Mouse (Mus musculus): Measurements from ENCODE around the gene Rasgef1a. TPM values are rescaled to one million over a fixed set of nuclear protein-coding genes. Genes with fewer than 3 reads are reported as not detected.

Rasgef1a gene
- total and polyA plus RNA-seq, 3 experiments: 0.18 to 0.37 (median 0.37) TPM

GRCm38 (mm10) chr6:118047811-118048505 is 36.7 kb downstream of the Rasgef1a start:
- 60% methylated on average over 4 of the region's 4 CpGs for WGBS
- no peak overlapping the region for H3K4me3 ChIP-seq
- H3K4me1 ChIP-seq (ENCODE audit: control insufficient read depth, insufficient read depth, low read length): 0 out of 2 replicates have a peak, but pooled peaks cover 1% of the 10 kb centered on the region
- H3K27me3 ChIP-seq (ENCODE audit: control insufficient read depth, insufficient read depth, low read length): no peaks in the 10 kb centered on the region
- H3K36me3 ChIP-seq (ENCODE audit: control insufficient read depth, insufficient read depth, low read length): no peaks in the 10 kb centered on the region
- no peaks in the 10 kb centered on the region for H3K79me2 ChIP-seq (replicated peaks; ENCODE audit: control insufficient read depth, insufficient read depth, low read length)
- TF ChIP-seq EP300 (IDR thresholded peaks at IDR 0.05; ENCODE audit: insufficient read depth, low read depth, low read length) (no peak), CTCF (IDR thresholded peaks at IDR 0.05) (no peak), POLR2A (IDR thresholded peaks at IDR 0.05; ENCODE audit: insufficient read depth, low read depth, low read length) (no peak)
- intact Hi-C loops (cut with DNase I): no loop called here
- DNase-seq: no peak
- H3K9ac ChIP-seq (ENCODE audit: low read depth, low read length): no peak overlapping the region
- H3K27ac ChIP-seq: no peak overlapping the region

DNA sequence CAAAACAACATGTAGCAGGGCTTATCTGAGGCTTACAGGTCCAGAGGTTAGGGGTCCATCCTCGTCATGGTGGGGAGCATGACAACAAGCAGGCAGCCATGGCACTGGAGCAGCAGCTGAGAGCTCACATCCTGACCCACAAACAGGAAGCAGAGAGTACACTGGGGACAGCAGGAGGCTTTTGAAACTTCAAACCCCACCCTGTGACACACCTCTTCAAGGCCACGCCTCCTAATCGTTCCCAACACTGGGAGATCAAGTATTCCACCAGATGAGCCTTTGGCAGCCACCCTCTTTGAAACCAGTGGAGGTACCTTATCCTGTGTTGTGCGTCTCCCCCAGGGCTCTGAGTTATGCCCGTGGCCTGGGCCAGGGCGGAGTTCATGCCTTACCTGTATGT is 38.5 kb downstream of the Rasgef1a start:
- Histone ChIP-seq H3K27ac (no peak overlapping the region), H3K36me3 (ENCODE audit: control insufficient read depth, insufficient read depth, low read length) (no peaks in the 10 kb centered on the region), H3K9ac (ENCODE audit: low read depth, low read length) (no peak overlapping the region), H3K4me3 (no peak overlapping the region), H3K27me3 (ENCODE audit: control insufficient read depth, insufficient read depth, low read length) (no peaks in the 10 kb centered on the region), H3K79me2 (replicated peaks; ENCODE audit: control insufficient read depth, insufficient read depth, low read length) (no peaks in the 10 kb centered on the region), H3K4me1 (ENCODE audit: control insufficient read depth, insufficient read depth, low read length) (0 out of 2 replicates have a peak, but pooled peaks cover 1% of the 10 kb centered on the region)
- no peak for TF ChIP-seq EP300 (IDR thresholded peaks at IDR 0.05; ENCODE audit: insufficient read depth, low read depth, low read length)
- no peak for TF ChIP-seq CTCF (IDR thresholded peaks at IDR 0.05)
- no peak for TF ChIP-seq POLR2A (IDR thresholded peaks at IDR 0.05; ENCODE audit: insufficient read depth, low read depth, low read length)
- WGBS: 73% methylated on average over 6 of the region's 6 CpGs
- DNase-seq: no peak
- intact Hi-C loops (cut with DNase I): no loop called here

DNA sequence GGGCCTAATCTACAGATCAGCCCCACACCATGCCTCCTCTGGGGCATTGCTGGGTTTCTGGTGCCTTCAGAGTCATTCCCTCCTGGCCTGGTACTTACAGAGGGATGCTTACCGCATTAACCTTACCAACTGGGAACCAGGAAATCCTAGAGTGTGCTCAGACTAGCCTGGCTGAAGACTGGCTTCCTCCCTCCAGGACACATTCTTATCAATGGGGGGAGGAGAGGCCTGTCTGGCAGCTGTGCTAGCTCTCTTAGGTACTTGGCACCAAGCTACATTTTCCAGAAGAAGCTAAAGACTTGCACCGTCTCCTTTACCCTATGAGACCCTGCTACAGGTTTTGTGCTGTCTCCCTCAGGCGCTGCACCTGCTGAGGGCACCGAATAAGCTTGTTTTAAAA is 40.2 kb downstream of the Rasgef1a start:
- 26% methylated on average over 4 of the region's 4 CpGs for WGBS
- DNase-seq: peak in 1 of 2 experiments; percentile 20
- Histone ChIP-seq H3K27me3 (ENCODE audit: control insufficient read depth, insufficient read depth, low read length) (no peaks in the 10 kb centered on the region), H3K4me3 (no peak overlapping the region), H3K79me2 (replicated peaks; ENCODE audit: control insufficient read depth, insufficient read depth, low read length) (no peaks in the 10 kb centered on the region), H3K4me1 (ENCODE audit: control insufficient read depth, insufficient read depth, low read length) (0 out of 2 replicates have a peak, but pooled peaks cover 1% of the 10 kb centered on the region), H3K9ac (ENCODE audit: low read depth, low read length) (no peak overlapping the region), H3K27ac (no peak overlapping the region), H3K36me3 (ENCODE audit: control insufficient read depth, insufficient read depth, low read length) (no peaks in the 10 kb centered on the region)
- TF ChIP-seq POLR2A (IDR thresholded peaks at IDR 0.05; ENCODE audit: insufficient read depth, low read depth, low read length): no peak
- TF ChIP-seq EP300 (IDR thresholded peaks at IDR 0.05; ENCODE audit: insufficient read depth, low read depth, low read length): no peak
- no peak for TF ChIP-seq CTCF (IDR thresholded peaks at IDR 0.05)
- intact Hi-C loops (cut with DNase I): no loop called here

GRCm38 (mm10) chr6:118055209-118055608 is 44.0 kb downstream of the Rasgef1a start:
- Histone ChIP-seq H3K4me3 (no peak overlapping the region), H3K79me2 (replicated peaks; ENCODE audit: control insufficient read depth, insufficient read depth, low read length) (no peaks in the 10 kb centered on the region), H3K27ac (no peak overlapping the region), H3K4me1 (ENCODE audit: control insufficient read depth, insufficient read depth, low read length) (0 out of 2 replicates have a peak, but pooled peaks cover 1% of the 10 kb centered on the region), H3K36me3 (ENCODE audit: control insufficient read depth, insufficient read depth, low read length) (no peaks in the 10 kb centered on the region), H3K27me3 (ENCODE audit: control insufficient read depth, insufficient read depth, low read length) (no peaks in the 10 kb centered on the region), H3K9ac (ENCODE audit: low read depth, low read length) (no peak overlapping the region)
- 87% methylated on average over 10 of the region's 10 CpGs for WGBS
- no peak for DNase-seq
- TF ChIP-seq CTCF (IDR thresholded peaks at IDR 0.05): no peak
- no peak for TF ChIP-seq EP300 (IDR thresholded peaks at IDR 0.05; ENCODE audit: insufficient read depth, low read depth, low read length)
- TF ChIP-seq POLR2A (IDR thresholded peaks at IDR 0.05; ENCODE audit: insufficient read depth, low read depth, low read length): no peak
- intact Hi-C loops (cut with DNase I): no loop called here

- intact Hi-C loops (cut with DNase I): no loop called here
- Histone ChIP-seq H3K36me3 (ENCODE audit: control insufficient read depth, insufficient read depth, low read length) (no peaks in the 10 kb centered on the region), H3K79me2 (replicated peaks; ENCODE audit: control insufficient read depth, insufficient read depth, low read length) (no peaks in the 10 kb centered on the region), H3K27me3 (ENCODE audit: control insufficient read depth, insufficient read depth, low read length) (no peaks in the 10 kb centered on the region), H3K9ac (ENCODE audit: low read depth, low read length) (no peak overlapping the region), H3K4me1 (ENCODE audit: control insufficient read depth, insufficient read depth, low read length) (no peaks in the 10 kb centered on the region), H3K4me3 (no peak overlapping the region), H3K27ac (no peak overlapping the region)
- WGBS: 86% methylated on average over 4 of the region's 4 CpGs
- TF ChIP-seq CTCF (IDR thresholded peaks at IDR 0.05) (no peak), EP300 (IDR thresholded peaks at IDR 0.05; ENCODE audit: insufficient read depth, low read depth, low read length) (no peak), POLR2A (IDR thresholded peaks at IDR 0.05; ENCODE audit: insufficient read depth, low read depth, low read length) (no peak)
- no peak for DNase-seq
These were observed 50.0 kb downstream of the Rasgef1a start for GRCm38 (mm10) chr6:118061266-118061665.

DNA sequence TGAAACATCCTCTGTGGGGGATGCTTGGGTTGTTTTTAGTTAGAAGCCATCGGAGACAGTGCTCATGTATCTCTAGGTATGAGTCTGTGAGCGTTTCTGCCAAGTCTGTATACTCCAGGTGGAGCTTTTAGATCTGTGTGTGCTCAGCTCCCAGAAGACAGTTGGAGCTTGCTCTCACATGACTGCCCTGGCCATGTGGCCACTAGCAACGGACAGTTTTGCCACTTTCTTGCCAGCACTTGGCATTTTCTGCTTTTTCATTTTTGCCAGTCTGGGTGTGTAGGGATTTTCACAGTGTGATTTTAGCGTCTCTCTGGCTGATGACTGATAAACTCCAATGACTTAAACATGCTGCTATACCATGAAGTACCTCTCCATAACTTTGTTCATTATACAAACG is 52.0 kb downstream of the Rasgef1a start:
- Histone ChIP-seq H3K4me3 (no peak overlapping the region), H3K36me3 (ENCODE audit: control insufficient read depth, insufficient read depth, low read length) (no peaks in the 10 kb centered on the region), H3K27ac (no peak overlapping the region), H3K4me1 (ENCODE audit: control insufficient read depth, insufficient read depth, low read length) (no peaks in the 10 kb centered on the region), H3K27me3 (ENCODE audit: control insufficient read depth, insufficient read depth, low read length) (no peaks in the 10 kb centered on the region), H3K9ac (ENCODE audit: low read depth, low read length) (no peak overlapping the region), H3K79me2 (replicated peaks; ENCODE audit: control insufficient read depth, insufficient read depth, low read length) (no peaks in the 10 kb centered on the region)
- 62% methylated on average over 5 of the region's 5 CpGs for WGBS
- no peak for DNase-seq
- TF ChIP-seq POLR2A (IDR thresholded peaks at IDR 0.05; ENCODE audit: insufficient read depth, low read depth, low read length) (no peak), CTCF (IDR thresholded peaks at IDR 0.05) (no peak), EP300 (IDR thresholded peaks at IDR 0.05; ENCODE audit: insufficient read depth, low read depth, low read length) (no peak)
- intact Hi-C loops (cut with DNase I): no loop called here
